Mouse (Mus musculus) retina, postnatal 7 days (tissue): ENCODE data around the gene Coch.
"Not testable (repeated sequence)": the region's sequence is repeated elsewhere in the genome, so short reads cannot be mapped to it uniquely, and the experiment has no call there.

ENCODE experiments used
- DNase-seq: peaks from one replicate; pipeline ENCODE4 v3.0.0-alpha.2; 2012; ENCODE audit warnings: low read depth, low spot score

Gene Coch

GRCm38 (mm10) chr12:51593229-51594029 lies at the start of gene Coch:
Gene Coch, plus strand, starts transcription at chr12:51593341.
- DNase-seq, result peak; percentile 25

- DNase-seq, result no peak
These were observed 49.7 kb upstream of the Coch start for GRCm38 (mm10) chr12:51543402-51543960.

GRCm38 (mm10) chr12:51555041-51555440 lies 38.1 kb upstream of the Coch start:
- no peak for DNase-seq

- no peak for DNase-seq
These were observed 31.7 kb upstream of the Coch start for GRCm38 (mm10) chr12:51561416-51561815.

GRCm38 (mm10) chr12:51567225-51567624 lies 25.9 kb upstream of the Coch start:
- DNase-seq, result no peak

GRCm38 (mm10) chr12:51569472-51569871 lies 23.7 kb upstream of the Coch start:
- DNase-seq, result no peak

- no peak for DNase-seq
These were observed 23.2 kb upstream of the Coch start for GRCm38 (mm10) chr12:51569944-51570343.

GRCm38 (mm10) chr12:51572651-51573050 lies 20.5 kb upstream of the Coch start:
- no peak for DNase-seq

GRCm38 (mm10) chr12:51577816-51578215 lies 15.3 kb upstream of the Coch start:
- DNase-seq, result not testable (repeated sequence)

- DNase-seq, result no peak
These were observed 3.9 kb upstream of the Coch start for GRCm38 (mm10) chr12:51589263-51589662.

- no peak for DNase-seq
These were observed 1.2 kb upstream of the Coch start for GRCm38 (mm10) chr12:51591921-51592320.

GRCm38 (mm10) chr12:51592888-51593228 lies 283 bp upstream of the Coch start:
- DNase-seq, result peak; percentile 11

- DNase-seq, result no peak
These were observed 909 bp downstream of the Coch start for GRCm38 (mm10) chr12:51594030-51594470.

- DNase-seq, result no peak
These were observed 10.2 kb downstream of the Coch start for GRCm38 (mm10) chr12:51603306-51603705.

- no peak for DNase-seq
These were observed 13.0 kb downstream of the Coch start for GRCm38 (mm10) chr12:51606138-51606537.

- DNase-seq, result no peak
These were observed 19.2 kb downstream of the Coch start for GRCm38 (mm10) chr12:51612361-51612760.

GRCm38 (mm10) chr12:51620572-51620971 lies 27.4 kb downstream of the Coch start:
- no peak for DNase-seq

- DNase-seq, result no peak
These were observed 28.0 kb downstream of the Coch start for GRCm38 (mm10) chr12:51621161-51621560.

- peak; percentile 9 for DNase-seq
These were observed 29.7 kb downstream of the Coch start for GRCm38 (mm10) chr12:51622670-51623365.

- DNase-seq, result no peak
These were observed 30.2 kb downstream of the Coch start for GRCm38 (mm10) chr12:51623366-51623694.

- no peak for DNase-seq
These were observed 40.3 kb downstream of the Coch start for GRCm38 (mm10) chr12:51633481-51633880.

- DNase-seq, result no peak
These were observed 43.1 kb downstream of the Coch start for GRCm38 (mm10) chr12:51636260-51636659.
